Mouse (Mus musculus): ENCODE results near the gene Olfr1066.
A peak's percentile ranks its signal among the peaks of the same experiment; 100 is the strongest.
"Not testable (repeated sequence)": the region's sequence is repeated elsewhere in the genome, so short reads cannot be mapped to it uniquely, and the experiment has no call there.

Olfr1066 gene

GRCm38 (mm10) chr2:86456169-86456568 lies at the start of gene Olfr1066:
TSS of gene Olfr1066 (minus strand) at chr2:86456269.
- no peak for DNase-seq (ENCODE audit: low spot score in 2 of 2)

DNA sequence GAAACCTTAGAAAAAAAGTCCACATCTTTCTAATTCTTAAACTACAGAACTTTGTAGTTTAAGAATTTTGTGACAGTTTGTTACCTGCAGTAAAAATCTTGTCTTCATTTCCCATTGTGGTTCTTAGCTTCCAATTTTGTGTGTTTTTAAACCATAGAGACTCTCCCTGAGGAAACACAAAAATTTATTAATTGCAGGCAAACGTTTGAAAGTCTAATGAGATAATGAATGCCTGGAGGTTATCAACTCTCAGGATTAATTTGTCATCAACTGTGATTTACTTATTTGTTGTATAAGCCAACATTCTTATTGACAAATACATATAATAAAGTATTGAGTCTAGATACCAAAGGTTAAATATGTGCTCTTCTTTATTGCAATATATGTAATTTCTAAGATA lies 31.2 kb upstream of the Olfr1066 start, which contains the start of gene Olfr228:
Gene Olfr228 (minus strand): TSS at position 101 of the 400 bp plus-strand sequence.
- DNase-seq (ENCODE audit: low spot score in 2 of 2) = no peak

DNA sequence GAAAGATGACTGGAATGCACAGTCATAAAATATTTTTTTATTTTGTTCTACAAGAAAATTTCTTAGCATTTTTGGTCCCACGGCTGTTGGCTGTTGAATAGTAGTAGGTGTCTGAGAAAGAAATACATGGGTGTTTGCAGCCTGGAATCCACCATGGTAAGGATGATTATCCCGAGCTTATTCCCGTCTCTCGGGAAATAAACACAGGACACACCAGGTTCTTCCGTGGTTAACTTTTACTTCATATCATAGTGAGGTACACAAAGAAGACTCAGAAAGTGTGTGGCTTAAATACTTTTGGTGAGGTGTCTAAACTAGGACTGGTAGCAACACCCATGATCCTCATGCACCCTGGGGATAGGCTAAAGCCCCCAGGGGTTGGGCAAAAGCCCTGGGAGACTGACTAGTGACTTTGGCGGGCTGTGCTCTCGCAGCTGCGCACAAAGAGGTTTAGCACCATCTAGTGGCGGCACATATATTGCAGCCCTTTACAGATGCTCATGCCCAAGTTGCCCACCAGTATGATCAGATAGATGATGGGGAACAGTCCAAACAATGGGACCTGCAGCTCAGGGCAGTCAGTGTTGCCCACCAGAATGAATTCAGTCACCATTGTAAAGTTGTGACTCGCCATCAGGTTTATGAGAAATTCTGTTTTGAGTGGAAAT lies 8.5 kb upstream of the Olfr1066 start:
- peak; percentile 52 to 68 for DNase-seq (ENCODE audit: low spot score in 2 of 2)

GRCm38 (mm10) chr2:86460434-86460833 lies 4.4 kb upstream of the Olfr1066 start:
- DNase-seq (ENCODE audit: low spot score in 2 of 2) = no peak

DNA sequence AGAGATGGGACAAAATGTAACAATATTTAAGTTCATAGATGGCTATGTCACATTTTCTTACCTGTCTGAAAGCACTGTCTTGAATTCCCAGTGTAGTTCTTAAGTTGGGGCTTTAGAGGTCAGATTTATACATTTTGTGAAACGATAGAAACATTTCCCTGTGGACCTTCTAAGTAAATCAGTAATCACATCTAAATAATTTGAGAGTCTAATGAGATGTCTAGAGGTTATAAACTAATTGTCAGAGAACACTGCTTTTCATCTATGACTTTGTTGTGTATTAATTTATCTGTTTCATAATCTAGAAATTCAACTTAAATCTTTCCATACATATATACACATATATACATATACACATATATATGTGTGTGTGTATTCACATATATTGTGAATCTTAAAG lies 5.6 kb downstream of the Olfr1066 start, which contains the start of gene Olfr1065:
Gene Olfr1065 (minus strand): TSS at position 101 of the 400 bp plus-strand sequence.
- DNase-seq (ENCODE audit: low spot score in 2 of 2) = not testable (repeated sequence)

DNA sequence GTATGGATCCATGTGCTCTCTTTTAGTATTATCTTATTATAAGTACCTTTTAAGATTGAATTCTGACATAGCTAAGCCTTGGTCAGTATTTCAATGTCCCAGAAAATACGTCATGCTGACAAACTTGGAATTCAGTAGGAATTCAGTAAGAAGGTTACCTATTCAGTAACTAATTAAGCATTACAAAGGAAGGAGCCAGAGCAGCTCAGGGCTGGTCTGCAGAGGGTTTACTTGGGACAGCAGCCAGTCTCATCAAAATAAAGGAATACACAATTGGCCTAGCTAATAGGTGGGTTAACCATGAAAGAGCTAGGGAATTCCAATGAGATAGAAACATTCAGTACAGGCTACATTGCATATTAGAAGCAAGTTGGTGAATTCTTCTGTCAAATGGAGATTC lies 14.0 kb downstream of the Olfr1066 start:
- not testable (repeated sequence) for DNase-seq (ENCODE audit: low spot score in 2 of 2)

- DNase-seq (ENCODE audit: low spot score in 2 of 2) = not testable (repeated sequence)
These were observed 27.6 kb downstream of the Olfr1066 start for GRCm38 (mm10) chr2:86428511-86428910.

GRCm38 (mm10) chr2:86426649-86427048 lies 29.4 kb downstream of the Olfr1066 start, which contains the start of gene Olfr1062:
TSS of gene Olfr1062 (minus strand) at chr2:86426749.
- DNase-seq (ENCODE audit: low spot score in 2 of 2) = not testable (repeated sequence)

GRCm38 (mm10) chr2:86413950-86414349 lies 42.1 kb downstream of the Olfr1066 start, which contains the start of gene Olfr1061:
TSS of gene Olfr1061 (minus strand) at chr2:86414050.
- DNase-seq (ENCODE audit: low spot score in 2 of 2) = no peak

Measured in frontal cortex, postnatal 36 days (tissue).